Mouse (Mus musculus): ENCODE measurements around the gene Iqcb1. TPM values are rescaled to one million over a fixed set of nuclear protein-coding genes. Genes with fewer than 3 reads are reported as not detected.

Iqcb1 gene
- polyA plus RNA-seq, 1 experiment from 2014 or later, result 61.5 TPM

GRCm38 (mm10) chr16:36920410-36920809, 92.2 kb downstream of the Iqcb1 start:
- Histone ChIP-seq H3K9ac (no peak overlapping the region), H3K4me1 (replicated peaks; ENCODE audit: control insufficient read depth, insufficient read depth, low read length) (no peaks in the 10 kb centered on the region), H3K4me3 (replicated peaks; ENCODE audit: low read length) (no peak overlapping the region), H3K27ac (no peak overlapping the region), H3K27me3 (ENCODE audit: control insufficient read depth, insufficient read depth, low read length) (no peaks in the 10 kb centered on the region), H3K36me3 (replicated peaks; ENCODE audit: control insufficient read depth, insufficient read depth) (peaks cover 79% of the 10 kb centered on the region), H3K4me2 (replicated peaks) (no peak overlapping the region), H3K9me3 (ENCODE audit: control insufficient read depth, low read length) (no peaks in the 10 kb centered on the region)
- 92% methylated on average over 3 of the region's 3 CpGs for WGBS
- ATAC-seq (ENCODE audit: low FRiP score) (no peak), DNase-seq (ENCODE audit: low spot score) (no peak)

DNA sequence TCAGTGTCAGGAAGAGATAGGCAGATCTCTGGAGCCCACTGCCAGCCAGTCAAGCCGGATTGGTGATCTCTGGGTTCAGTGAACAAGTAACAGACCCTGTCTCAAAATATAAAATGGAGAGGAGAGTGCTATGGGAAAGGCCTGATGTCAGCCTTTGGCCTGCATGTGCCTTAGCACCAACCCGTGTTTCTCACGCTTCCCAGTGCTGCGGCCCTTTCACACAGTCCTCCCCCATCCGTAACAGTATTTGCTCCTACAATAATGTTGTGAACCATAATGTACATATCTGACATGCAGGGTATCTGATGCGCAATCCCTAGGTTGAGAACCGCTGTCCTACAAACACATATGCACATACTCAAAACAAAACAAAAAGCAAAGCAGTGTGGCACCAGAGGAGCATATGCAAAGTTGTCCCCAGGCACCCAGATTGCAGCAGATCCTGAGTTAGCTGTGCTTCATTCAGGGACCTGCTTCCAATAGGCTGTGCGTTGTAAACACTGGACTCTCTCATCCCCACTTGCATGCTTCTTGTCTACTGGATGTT, 93.0 kb downstream of the Iqcb1 start:
- no peak for ATAC-seq (ENCODE audit: low FRiP score)
- Histone ChIP-seq H3K4me1 (replicated peaks; ENCODE audit: control insufficient read depth, insufficient read depth, low read length) (no peaks in the 10 kb centered on the region), H3K27me3 (ENCODE audit: control insufficient read depth, insufficient read depth, low read length) (no peaks in the 10 kb centered on the region), H3K9ac (no peak overlapping the region), H3K4me3 (replicated peaks; ENCODE audit: low read length) (no peak overlapping the region), H3K36me3 (replicated peaks; ENCODE audit: control insufficient read depth, insufficient read depth) (peaks cover 79% of the 10 kb centered on the region), H3K4me2 (replicated peaks) (no peak overlapping the region), H3K9me3 (ENCODE audit: control insufficient read depth, low read length) (no peaks in the 10 kb centered on the region), H3K27ac (no peak overlapping the region)
- 92% methylated on average over 8 of the region's 8 CpGs for WGBS
- DNase-seq (ENCODE audit: low spot score), result no peak

GRCm38 (mm10) chr16:36921980-36922379, 93.8 kb downstream of the Iqcb1 start:
- no peak overlapping the region for H3K4me2 ChIP-seq (replicated peaks)
- no peak overlapping the region for H3K4me3 ChIP-seq (replicated peaks; ENCODE audit: low read length)
- no peaks in the 10 kb centered on the region for H3K27me3 ChIP-seq (ENCODE audit: control insufficient read depth, insufficient read depth, low read length)
- no peak overlapping the region for H3K9ac ChIP-seq
- DNase-seq (ENCODE audit: low spot score) (no peak), ATAC-seq (ENCODE audit: low FRiP score) (no peak)
- H3K4me1 ChIP-seq (replicated peaks; ENCODE audit: control insufficient read depth, insufficient read depth, low read length), result no peaks in the 10 kb centered on the region
- H3K27ac ChIP-seq, result no peak overlapping the region
- H3K9me3 ChIP-seq (ENCODE audit: control insufficient read depth, low read length), result no peaks in the 10 kb centered on the region
- WGBS, result 93% methylated on average over 6 of the region's 6 CpGs
- H3K36me3 ChIP-seq (replicated peaks; ENCODE audit: control insufficient read depth, insufficient read depth), result peaks cover 80% of the 10 kb centered on the region

Small RNA genes lying within 50 kb of the gene (microRNA-seq; reads per million reads assigned to microRNA genes)
- gene Gm22617, result not detected

Other genes starting within 250 kb of the Iqcb1 start
- gene Cd86, start 162.3 kb upstream of the Iqcb1 start, polyA plus RNA-seq (2014; fragmentation: Nextera tagmentation; extraction: Ambion mirVana), result 2.0 and 3.1 TPM in 2 replicates
- 0.19 and 0.48 TPM in 2 replicates for gene Ildr1, start 134.4 kb upstream of the Iqcb1 start, polyA plus RNA-seq (2014; fragmentation: Nextera tagmentation; extraction: Ambion mirVana)
- gene Slc15a2, start 43.4 kb upstream of the Iqcb1 start, polyA plus RNA-seq (2014; fragmentation: Nextera tagmentation; extraction: Ambion mirVana), result 14.9 and 16.3 TPM in 2 replicates
- gene Eaf2, start 46.6 kb downstream of the Iqcb1 start, polyA plus RNA-seq (2014; fragmentation: Nextera tagmentation; extraction: Ambion mirVana), result 0.27 and 0.89 TPM in 2 replicates
- gene Golgb1, start 46.8 kb downstream of the Iqcb1 start, polyA plus RNA-seq (2014; fragmentation: Nextera tagmentation; extraction: Ambion mirVana), result 63.0 and 86.1 TPM in 2 replicates
- gene Hcls1, start 106.6 kb downstream of the Iqcb1 start, polyA plus RNA-seq (2014; fragmentation: Nextera tagmentation; extraction: Ambion mirVana), result 0.73 and 0.99 TPM in 2 replicates
- gene Fbxo40, start 162.1 kb downstream of the Iqcb1 start, polyA plus RNA-seq (2014; fragmentation: Nextera tagmentation; extraction: Ambion mirVana), result 0.09 TPM in 1 of 2 replicates, not detected in the other
- gene Polq, start 183.4 kb downstream of the Iqcb1 start, polyA plus RNA-seq (2014; fragmentation: Nextera tagmentation; extraction: Ambion mirVana), result 2.6 and 2.7 TPM in 2 replicates